Mouse (Mus musculus) NIH3T3 (cell line): ENCODE data around the gene Ankrd39.

Source experiments
- DNase-seq: peaks from one replicate; pipeline ENCODE4 v3.0.0-alpha.2; 2012; ENCODE audit warnings: low read depth

The Ankrd39 gene

GRCm38 (mm10) chr1:36546888-36547471 is at the start of gene Ankrd39:
Gene Ankrd39, minus strand, starts transcription at chr1:36547445.
- DNase-seq = peak; percentile 99

- peak; percentile 76 for DNase-seq
Observed at GRCm38 (mm10) chr1:36596114-36596513, 48.9 kb upstream of the Ankrd39 start.

- DNase-seq = no peak
Observed at GRCm38 (mm10) chr1:36595167-36595931, 48.1 kb upstream of the Ankrd39 start.

GRCm38 (mm10) chr1:36593099-36593498 is 45.9 kb upstream of the Ankrd39 start:
- no peak for DNase-seq

- DNase-seq = no peak
Observed at GRCm38 (mm10) chr1:36591408-36591807, 44.2 kb upstream of the Ankrd39 start.

GRCm38 (mm10) chr1:36590664-36591063 is 43.4 kb upstream of the Ankrd39 start:
- DNase-seq = no peak

GRCm38 (mm10) chr1:36589486-36589885 is 42.2 kb upstream of the Ankrd39 start:
- peak; percentile 53 for DNase-seq

GRCm38 (mm10) chr1:36588476-36589450 is 41.5 kb upstream of the Ankrd39 start:
- peak; percentile 79 for DNase-seq

- no peak for DNase-seq
Observed at GRCm38 (mm10) chr1:36587860-36588259, 40.6 kb upstream of the Ankrd39 start.

- DNase-seq = no peak
Observed at GRCm38 (mm10) chr1:36586288-36586687, 39.0 kb upstream of the Ankrd39 start.

- no peak for DNase-seq
Observed at GRCm38 (mm10) chr1:36583408-36584116, 36.3 kb upstream of the Ankrd39 start.

GRCm38 (mm10) chr1:36582211-36582610 is 35.0 kb upstream of the Ankrd39 start:
- DNase-seq = no peak

- DNase-seq = no peak
Observed at GRCm38 (mm10) chr1:36581260-36581659, 34.0 kb upstream of the Ankrd39 start.

GRCm38 (mm10) chr1:36580384-36581207 is 33.4 kb upstream of the Ankrd39 start:
- DNase-seq = peak; percentile 76

GRCm38 (mm10) chr1:36579974-36580383 is 32.7 kb upstream of the Ankrd39 start:
- DNase-seq = no peak

- DNase-seq = no peak
Observed at GRCm38 (mm10) chr1:36576991-36577675, 29.9 kb upstream of the Ankrd39 start.

GRCm38 (mm10) chr1:36575347-36575746 is 28.1 kb upstream of the Ankrd39 start:
- no peak for DNase-seq

GRCm38 (mm10) chr1:36574196-36574955 is 27.1 kb upstream of the Ankrd39 start:
- no peak for DNase-seq

- DNase-seq = no peak
Observed at GRCm38 (mm10) chr1:36573524-36573923, 26.3 kb upstream of the Ankrd39 start.
